Mouse (Mus musculus) limb, embryonic 10.5 days (tissue): ENCODE measurements around the gene Adh6a. TPM values are rescaled to one million over a fixed set of nuclear protein-coding genes. Genes with fewer than 3 reads are reported as not detected.

Source experiments
- polyA plus RNA-seq: library from polyadenylated mRNA; unstranded; fragments of >200 nt; fragmentation: Nextera tagmentation; extraction: Ambion mirVana; gene quantifications from 2 replicates; pipeline ENCODE4 v1.2.1, GENCODE M21; 2016

The Adh6a gene
- polyA plus RNA-seq, 1 experiment from 2014 or later: not detected

Other genes starting within 250 kb of the Adh6a start
- 0.06 and 0.15 TPM in 2 replicates for gene 1110002E22Rik, start 248.2 kb upstream of the Adh6a start, polyA plus RNA-seq
- not detected in 2 replicates for gene Gm5105, start 245.9 kb upstream of the Adh6a start, polyA plus RNA-seq
- 16.0 and 17.1 TPM in 2 replicates for gene Trmt10a, start 169.8 kb upstream of the Adh6a start, polyA plus RNA-seq
- 7.5 and 8.9 TPM in 2 replicates for gene Mttp, start 168.3 kb upstream of the Adh6a start, polyA plus RNA-seq
- not detected in 2 replicates for gene 4930579F01Rik, start 119.5 kb upstream of the Adh6a start, polyA plus RNA-seq
- gene Adh7, start 95.5 kb upstream of the Adh6a start, polyA plus RNA-seq: 0.20 TPM in 1 of 2 replicates, not detected in the other
- gene Adh1, start 52.3 kb upstream of the Adh6a start, polyA plus RNA-seq: 2.5 and 3.3 TPM in 2 replicates
- 0.81 and 1.2 TPM in 2 replicates for gene Adh6b, start 28.5 kb downstream of the Adh6a start, polyA plus RNA-seq
- not detected in 2 replicates for gene Adh4, start 102.2 kb downstream of the Adh6a start, polyA plus RNA-seq
- gene Adh5, start 129.8 kb downstream of the Adh6a start, polyA plus RNA-seq: 256 and 282 TPM in 2 replicates
- 49.7 and 51.1 TPM in 2 replicates for gene Metap1, start 176.2 kb downstream of the Adh6a start, polyA plus RNA-seq
- 540 and 565 TPM in 2 replicates for gene Eif4e, start 212.9 kb downstream of the Adh6a start, polyA plus RNA-seq